Mouse (Mus musculus) cerebellum, adult 18-20 months (tissue): ENCODE data around the gene Bcl2l12.

Source experiments
- DNase-seq, 2 experiments: peaks; one replicate each; pipeline ENCODE4 v3.0.0; 2021

The Bcl2l12 gene

GRCm38 (mm10) chr7:44985595-44986191 is 12.8 kb downstream of the Bcl2l12 start:
- peak; percentile 61 to 66 for DNase-seq

GRCm38 (mm10) chr7:44984833-44985164 is 13.7 kb downstream of the Bcl2l12 start:
- no peak for DNase-seq

GRCm38 (mm10) chr7:44983944-44984832 is 14.3 kb downstream of the Bcl2l12 start:
- no peak for DNase-seq

- peak; percentile 88 to 89 for DNase-seq
Observed at GRCm38 (mm10) chr7:44983085-44983484, 15.4 kb downstream of the Bcl2l12 start.

GRCm38 (mm10) chr7:44981539-44981938 is 17.0 kb downstream of the Bcl2l12 start:
- DNase-seq = no peak

- no peak for DNase-seq
Observed at GRCm38 (mm10) chr7:44978300-44978699, 20.2 kb downstream of the Bcl2l12 start.

- peak in 1 of 2 experiments; percentile 38 for DNase-seq
Observed at GRCm38 (mm10) chr7:44975117-44975419, 23.4 kb downstream of the Bcl2l12 start.

GRCm38 (mm10) chr7:44974383-44975116 is 24.0 kb downstream of the Bcl2l12 start, which contains the start of gene Cpt1c:
TSS of gene Cpt1c (minus strand) at chr7:44974851.
- peak; percentile 88 to 92 for DNase-seq

GRCm38 (mm10) chr7:44973415-44974130 is 24.9 kb downstream of the Bcl2l12 start:
- peak in 1 of 2 experiments; percentile 47 for DNase-seq

- no peak for DNase-seq
Observed at GRCm38 (mm10) chr7:44971142-44971541, 27.4 kb downstream of the Bcl2l12 start.

GRCm38 (mm10) chr7:44970231-44970691 is 28.3 kb downstream of the Bcl2l12 start:
- DNase-seq = peak; percentile 76 to 87

- no peak for DNase-seq
Observed at GRCm38 (mm10) chr7:44966638-44967037, 31.9 kb downstream of the Bcl2l12 start.

- no peak for DNase-seq
Observed at GRCm38 (mm10) chr7:44965975-44966374, 32.5 kb downstream of the Bcl2l12 start.

GRCm38 (mm10) chr7:44964990-44965389 is 33.5 kb downstream of the Bcl2l12 start:
- no peak for DNase-seq

GRCm38 (mm10) chr7:44962831-44963230 is 35.7 kb downstream of the Bcl2l12 start:
- no peak for DNase-seq

- DNase-seq = no peak
Observed at GRCm38 (mm10) chr7:44962337-44962736, 36.2 kb downstream of the Bcl2l12 start.

GRCm38 (mm10) chr7:44960512-44960910 is 38.0 kb downstream of the Bcl2l12 start:
- DNase-seq = no peak

GRCm38 (mm10) chr7:44959874-44960511 is 38.5 kb downstream of the Bcl2l12 start:
- DNase-seq = no peak

GRCm38 (mm10) chr7:44959281-44959680 is 39.2 kb downstream of the Bcl2l12 start:
- no peak for DNase-seq

GRCm38 (mm10) chr7:44958208-44958607 is 40.3 kb downstream of the Bcl2l12 start:
- peak in 1 of 2 experiments; percentile 46 for DNase-seq

GRCm38 (mm10) chr7:44957183-44957835 is 41.2 kb downstream of the Bcl2l12 start:
- no peak for DNase-seq

GRCm38 (mm10) chr7:44956266-44956665 is 42.2 kb downstream of the Bcl2l12 start:
- DNase-seq = no peak
